ENCODE assay signal across 27 mouse cellular contexts in the genomic region with DNA sequence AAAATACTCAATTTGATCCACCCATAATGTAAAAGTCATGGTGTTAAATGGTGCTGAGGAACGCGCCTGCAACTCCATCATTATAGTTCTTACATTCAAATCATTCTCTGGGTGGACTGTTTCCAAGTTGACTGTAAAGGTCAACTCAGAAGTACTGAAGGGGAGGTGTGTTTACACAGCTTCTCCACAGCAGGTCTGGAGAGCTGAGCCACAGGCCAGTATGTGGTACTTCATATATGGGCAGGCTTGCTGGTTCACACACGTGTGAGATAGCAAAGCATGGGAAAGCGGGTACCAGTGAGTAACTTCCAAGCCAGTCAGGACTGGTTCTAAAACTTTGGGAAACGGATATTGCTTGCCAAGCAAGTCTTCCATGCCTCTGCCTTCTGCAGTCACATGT. TPM values are rescaled to one million over a fixed set of nuclear protein-coding genes. Genes with fewer than 3 reads are reported as not detected.
DNase-seq lines count a peak whose midpoint lies in the region; ATAC-seq and TF ChIP-seq lines count a peak whose summit lies in the region.
"Had no signal": no experiment of that assay in that cellular context is flagged by ENCODE, and none has a peak within 500 bp of the region (broad histone marks: within the 10 kb centered on the region; RNA-seq: fewer than 3 reads in every experiment).

No protein-coding gene starts in this region.

- WGBS in stomach, embryonic 14.5 days = 85% methylated on average over 5 of the region's 5 CpGs
- 77% methylated on average over 5 of the region's 5 CpGs for WGBS in stomach, postnatal 0 days

- H3K9ac ChIP-seq in stomach, embryonic 14.5 days (replicated peaks; ENCODE audit: low read depth, low read length) = no peak overlapping the region
- H3K9ac ChIP-seq in stomach, postnatal 0 days (ENCODE audit: low read length) = no peak overlapping the region
- H3K9ac ChIP-seq: embryonic facial prominence, embryonic 13.5 days; forebrain, embryonic 13.5 days; heart, embryonic 13.5 days; hindbrain, embryonic 14.5 days had no signal

- peaks cover 65% of the 10 kb centered on the region for H3K36me3 ChIP-seq in stomach, embryonic 14.5 days (ENCODE audit: control insufficient read depth, insufficient read depth, low read length)
- H3K36me3 ChIP-seq in stomach, postnatal 0 days (ENCODE audit: control insufficient read depth, insufficient read depth, low read length) = peaks cover 8% of the 10 kb centered on the region

- TF ChIP-seq EP300 in stomach, postnatal 0 days (optimal IDR thresholded peaks at IDR 0.05) = no peak

- DNase-seq in lung, adult 18-20 months = peak; percentile 17 to 42
- DNase-seq in lung, postnatal 14 days = no peak
- DNase-seq in stomach, postnatal 0 days (ENCODE audit: low spot score) = no peak
- peak; percentile 9 for DNase-seq in yolk sac, embryonic 10.5 days (ENCODE audit: low spot score)
- DNase-seq in urinary bladder, postnatal 4 days (ENCODE audit: low spot score in 2 of 2) = no peak
- DNase-seq: adrenal gland, adult 8-10 months; adrenal gland, postnatal 25 days; cerebellum, adult 11-12 months; cerebellum, adult 8-10 months; cerebellum, postnatal 10 days; cerebellum, postnatal 36 days; embryo, embryonic 11 days; gastrocnemius, postnatal 10 days; gastrocnemius, postnatal 36 days; heart, adult 2 months; heart, postnatal 14 days; heart, postnatal 4 days had no signal

- H3K27ac ChIP-seq in stomach, embryonic 14.5 days (ENCODE audit: low read length) = no peak overlapping the region
- no peak overlapping the region for H3K27ac ChIP-seq in stomach, postnatal 0 days (replicated peaks)
- H3K27ac ChIP-seq: embryonic facial prominence, embryonic 10.5 days; embryonic facial prominence, embryonic 13.5 days; forebrain, embryonic 13.5 days; heart, adult 2 months; heart, embryonic 10.5 days; heart, embryonic 13.5 days; hindbrain, embryonic 14.5 days had no signal

- no peaks in the 10 kb centered on the region for H3K4me1 ChIP-seq in stomach, embryonic 14.5 days (ENCODE audit: control insufficient read depth, insufficient read depth, low read length)
- H3K4me1 ChIP-seq in stomach, postnatal 0 days (replicated peaks; ENCODE audit: control insufficient read depth, insufficient read depth) = no peaks in the 10 kb centered on the region
- H3K4me1 ChIP-seq: embryonic facial prominence, embryonic 10.5 days; embryonic facial prominence, embryonic 13.5 days; forebrain, embryonic 13.5 days; heart, embryonic 10.5 days; heart, embryonic 13.5 days had no signal

- no peak overlapping the region for H3K4me2 ChIP-seq in stomach, embryonic 14.5 days (replicated peaks; ENCODE audit: low read depth, low read length)
- H3K4me2 ChIP-seq in stomach, postnatal 0 days (replicated peaks; ENCODE audit: low read depth) = no peak overlapping the region
- H3K4me2 ChIP-seq: embryonic facial prominence, embryonic 13.5 days; forebrain, embryonic 13.5 days; heart, embryonic 13.5 days; hindbrain, embryonic 14.5 days had no signal

- H3K27me3 ChIP-seq in stomach, embryonic 14.5 days (ENCODE audit: control insufficient read depth, insufficient read depth, low read length) = no peaks in the 10 kb centered on the region
- no peaks in the 10 kb centered on the region for H3K27me3 ChIP-seq in stomach, postnatal 0 days (ENCODE audit: control insufficient read depth, insufficient read depth, low read length)
- H3K27me3 ChIP-seq: embryonic facial prominence, embryonic 13.5 days; forebrain, embryonic 13.5 days; heart, embryonic 13.5 days had no signal

- no peak overlapping the region for H3K4me3 ChIP-seq in stomach, embryonic 14.5 days (ENCODE audit: low read depth, low read length)
- H3K4me3 ChIP-seq in stomach, postnatal 0 days (ENCODE audit: low read depth, low read length) = no peak overlapping the region
- H3K4me3 ChIP-seq: embryonic facial prominence, embryonic 10.5 days; embryonic facial prominence, embryonic 13.5 days; erythroblast, embryonic 14.5 days; forebrain, embryonic 13.5 days; heart, adult 2 months; heart, embryonic 10.5 days; heart, embryonic 13.5 days had no signal

- 0 out of 2 replicates have a peak, but pooled peaks have one; percentile 35 for ATAC-seq in stomach, embryonic 14.5 days (ENCODE audit: insufficient number of reproducible peaks, insufficient read depth, low FRiP score, low read depth)
- no peak for ATAC-seq in stomach, postnatal 0 days (ENCODE audit: low FRiP score, low TSS enrichment)
- ATAC-seq: activated CD4-positive, CD25-positive, alpha-beta regulatory T cell, adult 4 months; forebrain, embryonic 13.5 days; forebrain, embryonic 16.5 days had no signal

- peaks cover 5% of the 10 kb centered on the region; the same call in 1 of the 2 replicates for H3K9me3 ChIP-seq in stomach, embryonic 14.5 days (ENCODE audit: control insufficient read depth, low read depth, low read length)
- H3K9me3 ChIP-seq in stomach, postnatal 0 days (ENCODE audit: control insufficient read depth, low read length) = no peaks in the 10 kb centered on the region
- H3K9me3 ChIP-seq: heart, embryonic 10.5 days had no signal

- no peak for TF ChIP-seq CTCF in stomach, postnatal 0 days (IDR thresholded peaks at IDR 0.05; ENCODE audit: low read depth)

RNA-seq across cellular contexts. Expression of a gene that starts 10.6 kb away (rescaled TPM):
- polyA plus RNA-seq in stomach, embryonic 14.5 days (2014; fragmentation: Nextera tagmentation; extraction: Ambion mirVana) = 48.6 and 53.1 TPM in 2 replicates
- polyA plus RNA-seq in stomach, postnatal 0 days (2015; fragmentation: Nextera tagmentation; extraction: Ambion mirVana) = 23.3 and 28.6 TPM in 2 replicates

RNA-seq across cellular contexts. Expression of a gene that starts 31.7 kb away (rescaled TPM):
- 17.1 and 19.1 TPM in 2 replicates for polyA plus RNA-seq in stomach, embryonic 14.5 days (2014; fragmentation: Nextera tagmentation; extraction: Ambion mirVana)
- polyA plus RNA-seq in stomach, postnatal 0 days (2015; fragmentation: Nextera tagmentation; extraction: Ambion mirVana) = 3.3 and 3.7 TPM in 2 replicates

Comparison
In these comparisons a context has a peak if more than half of its experiments do, and no peak if none do; other contexts are left out.
1. DNase-seq: peak in lung, adult 18-20 months (2 of 2) and yolk sac, embryonic 10.5 days (single experiment); none in lung, postnatal 14 days (single experiment), stomach, postnatal 0 days (single experiment) and urinary bladder, postnatal 4 days (0 of 2).